Comparison of ENCODE assay signal across 8 mouse cellular contexts in genomic region chr3:137778113-137778512, GRCm38 (mm10).
A peak's percentile ranks its signal among the peaks of the same experiment; 100 is the strongest.
DNase-seq lines count a peak whose midpoint lies in the region; ATAC-seq and TF ChIP-seq lines count a peak whose summit lies in the region.

No protein-coding gene starts in this region.

- DNase-seq in adrenal gland, postnatal 10 days: peak; percentile 31
- DNase-seq in adrenal gland, postnatal 4 days (ENCODE audit: low spot score in 2 of 2): no peak
- DNase-seq in spleen, adult 2 months (ENCODE audit: low read depth in 1 of 2, low spot score in 2 of 2): peak; percentile 6 to 27
- no peak for DNase-seq in spleen, postnatal 4 days (ENCODE audit: low spot score in 2 of 2)
- peak; percentile 88 for DNase-seq in induced T-regulatory cell, adult 2 months (ENCODE audit: low read depth)
- DNase-seq in lung, postnatal 10 days: peak; percentile 57

- H3K4me1 ChIP-seq in spleen, adult 2 months (ENCODE audit: control insufficient read depth, insufficient read depth, insufficient read length): no peaks in the 10 kb centered on the region; the same call in 1 of the 2 replicates
- peaks cover 8% of the 10 kb centered on the region; the same call in 1 of the 2 replicates for H3K4me1 ChIP-seq in embryonic facial prominence, embryonic 15.5 days
- no peaks in the 10 kb centered on the region for H3K4me1 ChIP-seq in stomach, embryonic 16.5 days (ENCODE audit: control insufficient read depth, insufficient read depth, low read length)

- 30% methylated on average over 7 of the region's 7 CpGs for WGBS in spleen, adult 2 months
- 34% methylated on average over 7 of the region's 7 CpGs for WGBS in embryonic facial prominence, embryonic 15.5 days
- WGBS in stomach, embryonic 16.5 days: 30% methylated on average over 7 of the region's 7 CpGs

- H3K36me3 ChIP-seq in spleen, adult 2 months (ENCODE audit: control insufficient read depth, insufficient read depth, low read length): no peaks in the 10 kb centered on the region
- H3K36me3 ChIP-seq in embryonic facial prominence, embryonic 15.5 days: no peaks in the 10 kb centered on the region
- H3K36me3 ChIP-seq in stomach, embryonic 16.5 days (ENCODE audit: control insufficient read depth, insufficient read depth, low read length): no peaks in the 10 kb centered on the region

- no peak overlapping the region for H3K27ac ChIP-seq in spleen, adult 2 months (ENCODE audit: insufficient read depth, low read length)
- no peak overlapping the region for H3K27ac ChIP-seq in embryonic facial prominence, embryonic 15.5 days (replicated peaks)
- no peak overlapping the region for H3K27ac ChIP-seq in stomach, embryonic 16.5 days (ENCODE audit: low read length)

- 0 out of 2 replicates have a peak overlapping the region, but pooled peaks have one; percentile 6 for H3K4me2 ChIP-seq in embryonic facial prominence, embryonic 15.5 days (replicated peaks)
- peak overlapping the region; percentile 14; the same call in 1 of the 2 replicates for H3K4me2 ChIP-seq in stomach, embryonic 16.5 days (ENCODE audit: low read depth, low read length)

- H3K4me3 ChIP-seq in spleen, adult 2 months (ENCODE audit: extremely low read depth, insufficient read depth, insufficient read length): no peak overlapping the region
- H3K4me3 ChIP-seq in embryonic facial prominence, embryonic 15.5 days (replicated peaks): no peak overlapping the region
- H3K4me3 ChIP-seq in stomach, embryonic 16.5 days (replicated peaks; ENCODE audit: low read length): no peak overlapping the region

- no peaks in the 10 kb centered on the region for H3K27me3 ChIP-seq in spleen, adult 2 months (ENCODE audit: control insufficient read depth, insufficient read depth, low read length)
- peaks cover 12% of the 10 kb centered on the region for H3K27me3 ChIP-seq in embryonic facial prominence, embryonic 15.5 days
- peaks cover 8% of the 10 kb centered on the region for H3K27me3 ChIP-seq in stomach, embryonic 16.5 days (ENCODE audit: control insufficient read depth, insufficient read depth, low read length)

- ATAC-seq in embryonic facial prominence, embryonic 15.5 days (ENCODE audit: insufficient number of reproducible peaks, low FRiP score, low TSS enrichment, low read depth): no peak
- no peak for ATAC-seq in stomach, embryonic 16.5 days (ENCODE audit: insufficient read depth, low FRiP score)

- TF ChIP-seq CTCF in spleen, adult 2 months (IDR thresholded peaks at IDR 0.05; ENCODE audit: extremely low read depth, insufficient read depth, insufficient read length, insufficient replicate concordance): no peak

- TF ChIP-seq POLR2A in spleen, adult 2 months (IDR thresholded peaks at IDR 0.05; ENCODE audit: low read depth, low read length): no peak

- no peak overlapping the region for H3K9ac ChIP-seq in embryonic facial prominence, embryonic 15.5 days
- 0 out of 2 replicates have a peak overlapping the region, but pooled peaks have one; percentile 18 for H3K9ac ChIP-seq in stomach, embryonic 16.5 days (ENCODE audit: low read length)

- no peaks in the 10 kb centered on the region for H3K9me3 ChIP-seq in embryonic facial prominence, embryonic 15.5 days (replicated peaks)
- no peaks in the 10 kb centered on the region for H3K9me3 ChIP-seq in stomach, embryonic 16.5 days (replicated peaks; ENCODE audit: control insufficient read depth, low read length)

Comparison
In these comparisons a context has a peak if more than half of its experiments do, and no peak if none do; other contexts are left out.
1. DNase-seq: peak in adrenal gland, postnatal 10 days (single experiment), spleen, adult 2 months (2 of 2), induced T-regulatory cell, adult 2 months (single experiment) and lung, postnatal 10 days (single experiment); none in adrenal gland, postnatal 4 days (0 of 2) and spleen, postnatal 4 days (0 of 2).